Mouse (Mus musculus): ENCODE results near the gene Usp45. TPM values are rescaled to one million over a fixed set of nuclear protein-coding genes. Genes with fewer than 3 reads are reported as not detected.

The Usp45 gene
- polyA plus RNA-seq, 1 experiment from 2014 or later = 8.5 TPM

GRCm38 (mm10) chr4:21763827-21764226, 3.1 kb upstream of the Usp45 start:
- H3K27ac ChIP-seq (replicated peaks) = no peak overlapping the region
- no peaks in the 10 kb centered on the region for H3K9me3 ChIP-seq (replicated peaks)
- no peaks in the 10 kb centered on the region for H3K27me3 ChIP-seq
- H3K4me3 ChIP-seq (replicated peaks) = no peak overlapping the region
- no peaks in the 10 kb centered on the region for H3K4me1 ChIP-seq
- H3K36me3 ChIP-seq = no peaks in the 10 kb centered on the region; the same call in 1 of the 2 replicates
- no peak for ATAC-seq (ENCODE audit: insufficient number of reproducible peaks, low FRiP score, low TSS enrichment, low read depth)
- H3K9ac ChIP-seq = no peak overlapping the region
- H3K4me2 ChIP-seq (replicated peaks) = no peak overlapping the region
- WGBS = 71% methylated on average over 4 of the region's 4 CpGs

DNA sequence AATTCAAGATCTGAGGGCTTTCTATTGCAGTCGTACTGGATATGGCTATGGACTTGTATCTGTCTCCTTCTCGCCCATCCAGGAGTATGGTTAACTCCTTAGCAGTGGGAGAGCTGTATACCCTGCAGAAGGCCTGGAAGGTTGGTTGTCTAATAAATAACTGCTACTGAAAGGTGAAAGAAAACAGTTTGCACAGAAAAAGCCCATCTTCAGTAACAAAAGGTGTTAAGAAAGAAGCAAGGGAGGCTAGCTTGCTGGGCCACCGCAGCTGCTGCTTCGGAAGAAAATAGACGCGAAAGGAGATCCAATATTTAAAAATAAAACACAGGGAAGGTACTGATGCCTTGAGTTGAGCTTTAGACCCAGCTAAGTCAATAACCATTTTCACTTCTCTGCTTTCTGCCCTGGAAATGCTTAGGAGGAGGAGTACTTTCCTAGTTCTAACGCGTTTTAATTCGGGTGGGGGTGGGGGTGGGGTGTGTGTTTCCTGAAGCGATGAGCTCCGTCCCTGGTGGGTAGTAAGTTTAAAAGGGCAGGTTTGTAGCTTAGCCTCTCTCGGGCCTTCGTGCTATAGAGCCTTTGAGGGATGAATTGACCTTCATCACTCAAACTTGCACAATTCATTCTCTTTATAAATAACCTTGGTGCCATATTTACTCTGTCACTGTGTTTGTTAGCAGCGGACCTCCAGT, 639 bp upstream of the Usp45 start:
- Histone ChIP-seq H3K36me3 (no peaks in the 10 kb centered on the region), H3K4me2 (replicated peaks) (peak overlapping the region; percentile 59), H3K9ac (0 out of 2 replicates have a peak overlapping the region, but pooled peaks have one; percentile 9), H3K27me3 (no peaks in the 10 kb centered on the region), H3K9me3 (replicated peaks) (no peaks in the 10 kb centered on the region), H3K4me3 (replicated peaks) (peak overlapping the region; percentile 62), H3K27ac (replicated peaks) (no peak overlapping the region), H3K4me1 (no peaks in the 10 kb centered on the region)
- no peak for ATAC-seq (ENCODE audit: insufficient number of reproducible peaks, low FRiP score, low TSS enrichment, low read depth)
- WGBS = 19% methylated on average over 14 of the region's 14 CpGs

DNA sequence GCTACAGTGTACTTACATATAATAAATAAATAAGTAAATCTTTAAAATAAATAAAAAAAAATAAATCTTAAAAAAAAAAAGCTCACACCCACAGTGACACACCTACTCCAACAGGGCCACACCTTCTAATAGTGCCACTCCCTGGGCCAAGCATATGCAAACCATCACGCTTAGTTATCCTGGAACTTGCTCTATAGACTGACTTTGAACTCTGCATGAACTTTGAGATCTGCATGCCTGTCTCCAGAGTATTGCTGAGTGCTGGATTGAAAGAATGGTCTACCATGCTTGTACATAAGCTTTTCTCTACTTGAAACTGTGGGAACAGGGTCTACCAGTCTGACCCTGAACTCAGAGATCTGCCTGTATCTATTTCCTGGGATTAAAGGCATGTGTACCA, 4.1 kb downstream of the Usp45 start:
- no peaks in the 10 kb centered on the region for H3K9me3 ChIP-seq (replicated peaks)
- H3K36me3 ChIP-seq = no peaks in the 10 kb centered on the region
- no peak overlapping the region for H3K9ac ChIP-seq
- 65% methylated on average over 1 of the region's 1 CpGs for WGBS
- ATAC-seq (ENCODE audit: insufficient number of reproducible peaks, low FRiP score, low TSS enrichment, low read depth) = no peak
- peaks cover 3% of the 10 kb centered on the region; the same call in 1 of the 2 replicates for H3K4me1 ChIP-seq
- no peak overlapping the region for H3K4me2 ChIP-seq (replicated peaks)
- H3K4me3 ChIP-seq (replicated peaks) = no peak overlapping the region
- H3K27ac ChIP-seq (replicated peaks) = no peak overlapping the region
- H3K27me3 ChIP-seq = no peaks in the 10 kb centered on the region

- Histone ChIP-seq H3K36me3 (no peaks in the 10 kb centered on the region), H3K27me3 (no peaks in the 10 kb centered on the region), H3K4me3 (replicated peaks) (no peak overlapping the region), H3K9ac (no peak overlapping the region), H3K9me3 (replicated peaks) (no peaks in the 10 kb centered on the region), H3K4me1 (peaks cover 5% of the 10 kb centered on the region; the same call in 1 of the 2 replicates), H3K27ac (replicated peaks) (no peak overlapping the region), H3K4me2 (replicated peaks) (no peak overlapping the region)
- ATAC-seq (ENCODE audit: insufficient number of reproducible peaks, low FRiP score, low TSS enrichment, low read depth) = no peak
- 91% methylated on average over 1 of the region's 1 CpGs for WGBS
Measured at GRCm38 (mm10) chr4:21772306-21772705, 5.3 kb downstream of the Usp45 start.

DNA sequence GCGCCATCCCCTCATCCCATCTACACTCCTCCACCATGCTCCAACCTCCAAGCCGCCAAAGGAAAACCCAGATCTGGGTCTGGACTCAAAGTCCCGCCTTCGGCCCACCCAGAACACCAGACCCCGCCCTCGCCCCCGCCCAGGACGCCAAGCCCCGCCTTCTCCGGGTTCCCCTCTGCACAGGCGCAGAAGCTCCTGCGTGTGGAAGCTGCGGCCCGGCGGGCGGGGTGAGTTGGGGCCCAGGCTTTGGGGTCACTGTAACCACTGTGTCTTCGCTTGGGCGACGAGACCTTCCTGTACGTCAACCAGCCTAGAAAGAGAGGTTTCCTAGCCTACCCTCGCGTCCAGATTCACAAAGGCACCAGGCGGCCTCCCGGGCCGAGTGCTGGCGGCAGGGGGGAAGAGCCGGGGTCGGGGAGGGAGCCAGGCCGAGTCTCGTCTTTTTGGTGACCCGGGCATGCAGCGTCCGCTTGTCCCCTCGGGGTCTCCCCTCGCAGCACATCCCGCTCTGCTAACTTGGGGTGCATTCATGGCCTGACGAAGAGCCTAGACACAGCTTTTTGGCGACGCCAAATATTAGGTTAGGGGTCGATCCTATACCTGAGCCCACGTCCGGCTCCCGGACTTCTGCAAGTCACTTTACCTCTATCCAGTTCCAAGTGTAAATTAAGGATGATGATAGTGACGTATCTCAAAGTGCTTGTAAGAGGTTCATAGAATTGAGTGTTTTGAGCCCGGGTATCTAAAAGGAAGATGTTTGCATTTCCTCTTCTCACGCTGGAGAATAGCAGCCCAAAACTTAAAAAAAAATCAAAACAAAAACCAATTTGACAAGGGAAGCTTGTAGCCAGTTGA, 9.4 kb downstream of the Usp45 start:
- Histone ChIP-seq H3K4me3 (replicated peaks) (peak overlapping the region; percentile 68), H3K27me3 (no peaks in the 10 kb centered on the region), H3K4me2 (replicated peaks) (peak overlapping the region; percentile 66), H3K9ac (peak overlapping the region; percentile 87), H3K27ac (replicated peaks) (peak overlapping the region; percentile 65), H3K36me3 (peaks cover 3% of the 10 kb centered on the region), H3K9me3 (replicated peaks) (no peaks in the 10 kb centered on the region), H3K4me1 (peaks cover 9% of the 10 kb centered on the region; the same call in 1 of the 2 replicates)
- under 1% methylated on average over 46 of the region's 46 CpGs for WGBS
- peak; percentile 97 for ATAC-seq (ENCODE audit: insufficient number of reproducible peaks, low FRiP score, low TSS enrichment, low read depth)

GRCm38 (mm10) chr4:21776946-21777265, 9.9 kb downstream of the Usp45 start:
- no peak for ATAC-seq (ENCODE audit: insufficient number of reproducible peaks, low FRiP score, low TSS enrichment, low read depth)
- whole genome bisulfite sequencing = 6% methylated on average over 9 of the region's 9 CpGs

DNA sequence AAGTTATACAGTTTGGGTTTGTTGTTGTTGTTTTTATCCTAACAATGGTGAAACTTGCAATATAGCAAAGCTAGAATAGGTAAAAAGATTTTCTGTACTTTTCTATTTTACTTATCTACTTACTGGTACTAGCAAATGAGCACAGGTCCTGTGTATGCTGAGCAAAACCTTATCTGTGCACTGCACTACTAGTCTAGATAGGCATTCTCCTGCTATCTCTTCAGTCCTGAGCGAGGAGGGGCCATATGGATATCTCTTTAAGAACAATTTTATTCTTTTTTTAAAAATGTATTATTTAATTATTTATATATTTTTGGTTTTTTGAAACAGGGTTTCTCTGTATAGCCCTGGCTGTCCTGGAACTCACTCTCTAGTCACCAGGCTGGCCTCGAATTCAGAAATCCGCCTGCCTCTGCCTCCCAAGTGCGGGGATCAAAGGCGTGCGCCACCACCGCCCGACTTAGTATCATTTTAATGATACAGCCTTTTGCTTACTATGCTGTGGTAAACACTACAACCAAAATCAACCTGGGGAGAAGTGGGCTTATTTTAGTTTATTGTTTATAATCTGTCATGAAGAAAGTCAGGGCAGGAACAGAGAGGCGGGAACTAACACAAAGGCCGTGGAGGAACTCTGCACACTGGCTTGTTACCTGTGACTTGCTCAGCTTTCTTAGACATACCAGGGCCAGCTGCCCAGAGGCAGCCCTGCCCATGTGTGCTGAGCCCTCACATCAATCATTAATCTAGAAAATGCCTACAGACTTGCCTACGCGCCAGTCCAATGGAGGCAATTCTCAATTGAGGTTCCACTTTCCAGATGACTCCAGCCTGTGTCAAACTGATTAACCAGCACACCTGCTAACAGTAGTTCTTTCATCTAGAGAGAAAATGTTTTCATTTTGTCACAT, 14.1 kb downstream of the Usp45 start:
- WGBS = 96% methylated on average over 12 of the region's 12 CpGs
- H3K4me2 ChIP-seq (replicated peaks) = no peak overlapping the region
- no peak overlapping the region for H3K27ac ChIP-seq (replicated peaks)
- no peaks in the 10 kb centered on the region for H3K27me3 ChIP-seq
- H3K9me3 ChIP-seq (replicated peaks) = no peaks in the 10 kb centered on the region
- peaks cover 42% of the 10 kb centered on the region for H3K36me3 ChIP-seq
- no peak overlapping the region for H3K9ac ChIP-seq
- H3K4me1 ChIP-seq = peaks cover 5% of the 10 kb centered on the region; the same call in 1 of the 2 replicates
- H3K4me3 ChIP-seq (replicated peaks) = no peak overlapping the region
- ATAC-seq (ENCODE audit: insufficient number of reproducible peaks, low FRiP score, low TSS enrichment, low read depth) = no peak

More at GRCm38 (mm10) chr4:21776946-21777265, 9.9 kb downstream of the Usp45 start:
- Histone ChIP-seq H3K9ac (peak overlapping the region; percentile 87; the same call in 1 of the 2 replicates), H3K27ac (replicated peaks) (no peak overlapping the region), H3K9me3 (replicated peaks) (no peaks in the 10 kb centered on the region), H3K27me3 (no peaks in the 10 kb centered on the region), H3K4me3 (replicated peaks) (peak overlapping the region; percentile 68), H3K36me3 (peaks cover 9% of the 10 kb centered on the region), H3K4me1 (peaks cover 9% of the 10 kb centered on the region; the same call in 1 of the 2 replicates), H3K4me2 (replicated peaks) (peak overlapping the region; percentile 66)

DNA sequence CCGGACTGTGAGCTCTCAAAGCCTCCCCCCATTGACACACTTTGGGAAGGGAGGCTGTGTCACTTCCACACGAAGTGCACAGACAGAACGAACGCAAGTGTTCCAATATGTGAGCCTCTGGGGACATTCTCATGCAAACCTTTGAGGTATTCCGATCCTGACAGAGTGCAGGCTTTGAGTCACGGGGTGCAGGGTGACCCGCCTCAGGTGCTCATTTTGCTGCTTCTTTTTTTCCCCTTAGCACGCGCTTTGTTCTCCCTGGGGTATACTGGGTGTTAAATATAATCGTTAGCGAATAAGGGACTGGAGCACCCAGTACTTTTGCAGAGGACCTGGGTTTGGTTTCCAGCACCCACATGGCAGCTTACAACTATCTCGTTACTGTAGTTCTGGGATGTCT, 19.3 kb downstream of the Usp45 start:
- Histone ChIP-seq H3K27ac (replicated peaks) (no peak overlapping the region), H3K4me3 (replicated peaks) (no peak overlapping the region), H3K4me2 (replicated peaks) (no peak overlapping the region), H3K27me3 (no peaks in the 10 kb centered on the region), H3K9ac (no peak overlapping the region), H3K4me1 (no peaks in the 10 kb centered on the region), H3K36me3 (peaks cover 47% of the 10 kb centered on the region), H3K9me3 (replicated peaks) (no peaks in the 10 kb centered on the region)
- no peak for ATAC-seq (ENCODE audit: insufficient number of reproducible peaks, low FRiP score, low TSS enrichment, low read depth)
- whole genome bisulfite sequencing = 97% methylated on average over 12 of the region's 12 CpGs

GRCm38 (mm10) chr4:21788903-21789302, 21.9 kb downstream of the Usp45 start:
- ATAC-seq (ENCODE audit: insufficient number of reproducible peaks, low FRiP score, low TSS enrichment, low read depth) = no peak
- Histone ChIP-seq H3K4me2 (replicated peaks) (no peak overlapping the region), H3K9me3 (replicated peaks) (no peaks in the 10 kb centered on the region), H3K27me3 (no peaks in the 10 kb centered on the region), H3K9ac (no peak overlapping the region), H3K4me3 (replicated peaks) (no peak overlapping the region), H3K36me3 (peaks cover 36% of the 10 kb centered on the region), H3K4me1 (no peaks in the 10 kb centered on the region), H3K27ac (replicated peaks) (no peak overlapping the region)
- WGBS = 86% methylated on average over 6 of the region's 6 CpGs

DNA sequence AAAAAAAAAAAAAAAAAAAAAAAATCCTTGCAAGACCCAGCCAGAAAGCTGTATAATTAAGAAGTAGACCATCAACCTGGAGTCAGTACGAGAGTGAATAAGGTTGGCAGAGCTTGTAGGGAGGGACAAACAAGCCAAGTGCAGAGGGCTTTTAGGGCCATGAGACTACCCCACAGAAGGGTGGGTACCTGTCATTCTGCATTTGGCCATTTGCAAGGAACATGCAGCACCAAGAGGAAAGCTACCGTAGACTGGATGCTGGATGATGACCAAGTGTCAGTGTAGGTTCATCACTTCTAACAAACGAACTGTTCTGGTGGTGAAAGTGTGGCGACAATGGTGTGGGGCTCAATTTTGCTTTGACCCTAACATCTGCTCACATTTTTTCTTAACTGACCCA, 22.9 kb downstream of the Usp45 start:
- Histone ChIP-seq H3K9me3 (replicated peaks) (no peaks in the 10 kb centered on the region), H3K9ac (no peak overlapping the region), H3K27me3 (no peaks in the 10 kb centered on the region), H3K4me2 (replicated peaks) (no peak overlapping the region), H3K4me1 (no peaks in the 10 kb centered on the region), H3K36me3 (peaks cover 27% of the 10 kb centered on the region), H3K4me3 (replicated peaks) (no peak overlapping the region), H3K27ac (replicated peaks) (no peak overlapping the region)
- ATAC-seq (ENCODE audit: insufficient number of reproducible peaks, low FRiP score, low TSS enrichment, low read depth) = no peak
- 93% methylated on average over 4 of the region's 4 CpGs for WGBS

GRCm38 (mm10) chr4:21793631-21794030, 26.7 kb downstream of the Usp45 start:
- 51% methylated on average over 3 of the region's 3 CpGs for WGBS
- no peaks in the 10 kb centered on the region for H3K27me3 ChIP-seq
- no peaks in the 10 kb centered on the region for H3K9me3 ChIP-seq (replicated peaks)
- H3K36me3 ChIP-seq = peaks cover 24% of the 10 kb centered on the region
- no peak overlapping the region for H3K27ac ChIP-seq (replicated peaks)
- H3K4me1 ChIP-seq = no peaks in the 10 kb centered on the region
- H3K4me2 ChIP-seq (replicated peaks) = no peak overlapping the region
- H3K4me3 ChIP-seq (replicated peaks) = no peak overlapping the region
- H3K9ac ChIP-seq = no peak overlapping the region
- ATAC-seq (ENCODE audit: insufficient number of reproducible peaks, low FRiP score, low TSS enrichment, low read depth) = no peak
